Mouse (Mus musculus) retina, postnatal 7 days (tissue): Measurements from ENCODE around the gene Shc1.
A peak's percentile ranks its signal among the peaks of the same experiment; 100 is the strongest.

ENCODE experiments used
- DNase-seq: peaks from one replicate; pipeline ENCODE4 v3.0.0-alpha.2; 2012; ENCODE audit warnings: low read depth, low spot score

Shc1 gene

DNA sequence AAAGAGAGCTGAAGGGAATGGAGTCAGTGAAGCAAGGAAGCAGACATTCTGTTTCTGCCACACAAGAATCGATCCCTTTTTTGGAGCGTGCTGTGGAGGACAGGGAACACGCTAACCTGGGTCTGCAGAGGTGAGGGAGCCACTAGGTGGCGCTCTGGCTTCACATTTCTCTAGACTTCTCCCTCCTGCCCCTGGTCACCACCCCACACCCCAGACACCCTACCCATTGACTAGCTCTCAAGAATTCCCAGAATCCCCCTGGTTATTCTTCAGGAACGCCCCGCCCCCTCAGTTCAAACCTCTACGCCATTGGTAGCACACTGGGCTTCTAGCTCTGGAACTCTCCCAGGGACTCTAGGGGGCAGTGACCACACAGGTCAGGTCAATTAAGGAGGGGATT is 31.3 kb downstream of the Shc1 start:
- DNase-seq: no peak

DNA sequence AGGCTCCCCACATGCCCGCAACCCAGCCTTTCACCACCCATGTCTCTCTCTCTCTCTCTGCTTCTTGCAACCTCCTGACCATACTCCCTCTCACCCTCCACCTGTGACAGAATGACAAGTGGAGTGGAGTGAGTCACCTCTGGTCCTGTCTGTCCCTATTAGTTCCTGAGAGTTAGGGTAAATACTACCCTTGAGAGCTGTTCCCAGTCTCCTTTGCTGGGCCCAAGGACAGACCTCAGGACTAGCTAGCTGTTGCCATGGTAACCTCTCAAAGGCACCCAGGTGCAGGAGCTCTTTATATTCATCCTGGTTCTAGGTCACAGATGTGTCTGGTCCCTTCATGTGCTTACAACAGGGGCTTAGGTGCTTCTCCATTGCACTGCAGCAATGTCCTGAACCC is 33.7 kb downstream of the Shc1 start:
- DNase-seq: no peak

DNA sequence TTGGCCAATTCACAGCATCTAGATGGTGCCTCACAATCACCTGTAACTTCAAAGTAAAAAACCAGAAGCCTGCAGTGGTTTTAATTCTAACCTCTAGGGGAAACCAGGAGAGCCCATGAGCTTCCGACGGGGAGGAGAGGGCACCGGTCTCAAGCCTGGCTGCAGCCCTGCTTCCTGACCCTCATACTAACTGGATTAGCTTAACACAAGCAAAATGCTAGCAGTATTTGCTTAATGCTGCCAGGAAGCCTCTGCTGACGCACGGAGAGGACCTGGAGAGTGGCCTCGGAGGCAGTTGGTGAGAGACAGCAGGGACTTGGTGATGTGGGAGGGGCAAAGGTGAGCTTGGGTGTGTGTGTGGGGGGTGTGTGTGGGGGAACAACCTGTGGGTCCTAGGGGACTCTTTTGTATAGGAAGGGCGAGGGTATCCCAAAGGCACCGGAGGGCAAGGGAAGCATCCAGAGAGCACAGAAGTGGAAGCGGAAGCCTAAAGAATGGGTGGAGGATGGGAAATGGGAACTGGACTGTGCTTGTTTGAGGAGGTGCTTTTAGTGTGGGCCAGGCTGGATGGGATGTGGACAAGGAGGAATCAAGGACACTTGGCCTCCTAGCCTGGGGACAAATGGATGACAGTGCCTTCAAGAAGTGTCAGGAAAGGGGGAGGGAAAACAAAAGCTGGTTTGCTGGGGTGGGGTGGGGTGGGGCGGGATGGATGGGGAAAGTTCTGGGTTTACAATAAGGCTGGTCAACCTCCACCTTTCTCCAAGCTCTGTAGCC is 36.3 kb downstream of the Shc1 start, which contains the start of gene Pmvk:
Pmvk (plus strand) TSS at position 141 of the 777 bp plus-strand sequence.
- no peak for DNase-seq

DNA sequence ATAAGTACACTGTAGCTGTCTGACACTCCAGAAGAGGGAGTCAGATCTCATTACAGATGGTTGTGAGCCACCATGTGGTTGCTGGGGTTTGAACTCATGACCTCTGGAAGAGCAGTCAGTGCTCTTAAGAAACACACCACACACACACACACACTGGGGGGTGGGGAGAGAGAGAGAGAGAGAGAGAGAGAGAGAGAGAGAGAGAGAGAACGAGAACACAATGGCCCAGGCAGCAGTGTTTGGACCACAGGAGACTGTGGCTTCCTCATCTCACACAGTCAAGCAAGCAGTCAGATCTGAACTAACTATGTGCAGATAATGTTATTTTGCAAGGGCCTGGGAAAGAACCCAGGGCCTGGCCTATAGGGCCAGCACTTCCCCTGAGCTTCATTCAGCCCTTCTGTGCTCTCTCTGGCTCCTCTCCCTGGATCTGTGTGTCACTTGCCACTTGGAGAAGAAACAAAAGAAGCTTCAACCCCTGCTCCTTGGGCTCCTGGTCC is 37.6 kb downstream of the Shc1 start:
- DNase-seq: no peak

DNA sequence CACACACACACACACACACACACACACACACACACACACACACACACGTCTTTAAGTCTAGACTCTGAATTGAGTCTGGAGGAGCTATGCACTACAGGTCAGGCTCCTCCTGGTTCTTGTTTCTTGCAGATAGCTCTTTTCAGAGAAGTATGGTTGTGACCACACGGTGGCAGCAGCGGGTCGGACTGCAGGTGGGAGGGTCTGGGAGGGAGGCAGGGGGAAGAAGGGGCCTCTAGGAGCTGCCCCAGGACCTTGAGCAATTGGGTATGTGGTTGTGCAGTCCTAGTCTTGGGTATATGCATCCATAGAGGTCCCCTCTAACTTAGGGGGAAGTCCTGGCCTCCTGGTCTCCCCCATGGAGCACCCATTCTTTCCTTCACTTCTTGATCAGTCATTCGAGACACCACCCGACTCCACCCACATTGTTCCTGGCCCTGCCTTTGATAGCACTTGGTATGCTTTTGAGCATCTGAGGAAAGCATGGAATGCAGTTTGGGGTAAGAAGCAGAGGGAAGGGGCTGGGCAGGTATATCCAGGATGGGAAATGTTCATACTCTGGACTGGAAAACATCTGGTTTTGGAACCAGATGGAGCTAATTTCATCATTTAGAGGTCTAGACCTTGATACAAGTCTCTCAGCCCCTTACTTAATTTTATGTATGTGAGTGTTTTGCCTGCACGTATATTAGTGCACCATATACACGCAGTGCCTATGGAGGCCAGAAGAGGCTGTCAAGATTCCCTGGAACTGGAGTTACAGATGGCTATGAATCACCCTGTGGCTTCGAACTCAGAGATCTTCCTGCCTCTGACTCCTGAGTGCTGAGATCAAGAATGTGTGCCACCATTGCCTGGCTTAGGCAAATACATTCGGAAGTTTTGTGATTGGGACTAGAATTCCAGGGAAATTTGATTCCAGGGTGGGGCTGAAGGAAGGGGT is 38.8 kb downstream of the Shc1 start:
- DNase-seq: no peak

DNA sequence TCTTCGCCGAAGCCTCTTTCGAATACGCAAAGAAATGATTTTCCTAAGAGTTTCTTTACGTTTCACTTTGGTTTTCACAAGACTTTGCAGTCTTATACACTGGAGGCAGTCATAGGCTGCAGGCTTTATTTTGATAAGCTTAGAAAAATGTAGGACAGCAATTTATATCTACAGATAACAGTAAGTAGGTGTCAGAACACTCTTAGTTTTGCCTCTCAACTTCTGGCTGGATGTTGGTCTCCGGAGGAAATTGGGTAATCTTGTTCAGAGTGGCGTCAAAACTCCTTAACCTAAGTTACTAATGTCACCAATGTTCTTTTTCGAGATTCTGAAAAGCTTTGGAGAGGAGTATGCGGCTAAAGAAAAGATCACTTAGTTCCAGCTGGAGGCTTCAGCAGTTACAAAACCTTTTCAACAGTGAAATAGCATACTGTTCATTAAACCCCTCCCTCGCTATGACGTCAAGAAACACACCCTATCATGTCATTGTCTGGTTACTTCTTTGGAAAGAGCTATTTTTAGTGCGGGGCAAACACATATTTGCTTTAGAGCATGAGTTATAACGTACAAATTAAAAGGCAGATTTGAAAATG is 40.2 kb downstream of the Shc1 start:
- DNase-seq: no peak

DNA sequence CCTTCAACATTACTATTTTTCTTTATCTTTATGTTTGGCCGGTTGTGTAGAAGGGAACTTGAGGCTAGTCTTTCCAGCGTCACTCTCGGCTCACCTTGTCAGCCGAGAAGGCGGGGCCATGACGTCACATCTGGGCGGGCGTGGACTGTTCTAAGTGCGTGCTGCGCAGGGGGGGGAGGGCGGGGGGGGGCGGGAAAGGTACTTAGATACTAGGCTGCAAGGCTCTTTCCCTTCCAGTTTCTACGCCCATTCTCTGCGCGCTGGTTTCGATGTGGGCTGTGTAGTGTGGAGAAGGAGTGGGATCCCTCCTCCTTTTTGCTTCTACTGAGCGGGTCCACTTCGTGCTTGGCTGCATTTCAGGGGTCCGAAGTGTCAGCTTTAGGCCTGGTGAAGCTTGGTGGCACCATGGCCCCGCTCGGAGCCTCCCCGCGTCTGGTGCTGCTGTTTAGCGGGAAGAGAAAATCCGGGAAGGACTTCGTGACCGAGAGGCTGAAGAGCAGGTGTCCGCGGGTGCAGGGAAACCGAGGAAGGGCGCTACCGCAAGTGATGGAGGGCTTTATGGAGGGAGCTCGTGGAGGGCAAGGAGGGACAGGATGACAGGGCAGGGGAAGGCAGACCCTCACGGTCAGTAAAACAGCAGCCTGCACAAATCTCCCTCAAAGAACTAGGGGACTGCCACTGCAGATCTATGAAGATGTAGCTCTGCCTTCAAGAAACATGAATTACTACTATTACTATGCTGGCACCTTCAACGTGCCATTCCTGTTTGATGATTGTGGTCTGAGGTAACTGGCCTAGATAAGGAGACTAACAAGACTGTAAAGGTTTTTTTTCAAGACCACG is 40.9 kb downstream of the Shc1 start:
- DNase-seq: peak; percentile 84

DNA sequence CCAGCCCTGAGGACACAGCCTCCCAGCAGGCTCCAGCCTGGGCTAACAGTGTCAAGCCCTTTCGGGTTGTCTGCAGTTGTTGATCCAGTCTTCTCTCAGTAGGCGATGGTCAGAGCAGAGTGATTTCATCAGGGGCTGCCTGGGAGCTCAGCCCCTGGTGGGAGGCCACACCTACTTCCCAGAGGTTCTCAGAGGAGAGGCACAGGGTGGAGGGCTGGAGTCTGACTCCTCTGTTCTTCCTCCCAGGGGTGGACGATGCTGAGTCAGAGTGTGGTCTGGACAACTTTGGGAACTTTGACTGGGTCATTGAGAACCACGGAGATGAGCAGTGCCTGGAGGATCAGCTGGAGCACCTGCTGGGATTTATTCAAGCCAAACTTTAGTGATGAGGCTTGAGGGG is 50.0 kb downstream of the Shc1 start:
- DNase-seq: no peak

DNA sequence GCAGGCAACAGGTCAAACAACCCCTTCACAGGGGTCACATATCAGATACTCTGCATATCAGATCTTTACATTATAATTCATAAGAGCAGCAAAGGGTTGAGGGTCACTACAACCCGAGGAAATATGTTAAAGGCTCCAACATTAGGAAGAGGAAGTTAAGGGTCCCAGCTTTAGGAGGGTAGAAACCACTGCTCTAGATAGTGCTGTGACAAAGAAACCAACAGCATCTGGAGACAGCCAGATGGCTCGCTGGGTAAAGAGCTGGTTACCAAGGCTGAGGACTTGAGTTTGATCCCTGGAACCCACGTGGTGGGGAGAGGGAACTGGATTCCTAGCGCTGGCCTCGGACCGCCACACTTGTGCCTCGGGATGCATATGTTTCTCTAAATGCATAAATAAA is 54.0 kb downstream of the Shc1 start:
- DNase-seq: no peak

DNA sequence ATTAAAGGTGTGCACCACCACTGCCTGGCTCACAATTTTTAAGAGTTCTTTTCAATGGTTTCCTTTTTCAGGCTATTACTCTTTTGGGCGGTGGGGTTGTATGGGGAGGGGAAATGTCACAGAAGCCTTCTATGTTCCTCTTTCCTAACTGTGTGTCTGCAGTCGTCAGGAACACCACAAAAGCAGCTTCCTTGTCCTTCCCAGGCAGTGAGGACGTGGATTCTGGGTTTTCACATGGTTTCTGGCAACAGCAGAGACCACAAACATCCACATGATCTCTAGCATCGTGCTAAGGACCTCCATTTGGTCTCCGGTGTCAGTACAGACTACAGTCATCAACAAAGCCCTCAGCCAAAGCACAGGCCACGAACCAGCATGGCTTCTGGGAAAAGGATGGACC is 55.6 kb downstream of the Shc1 start:
- no peak for DNase-seq

DNA sequence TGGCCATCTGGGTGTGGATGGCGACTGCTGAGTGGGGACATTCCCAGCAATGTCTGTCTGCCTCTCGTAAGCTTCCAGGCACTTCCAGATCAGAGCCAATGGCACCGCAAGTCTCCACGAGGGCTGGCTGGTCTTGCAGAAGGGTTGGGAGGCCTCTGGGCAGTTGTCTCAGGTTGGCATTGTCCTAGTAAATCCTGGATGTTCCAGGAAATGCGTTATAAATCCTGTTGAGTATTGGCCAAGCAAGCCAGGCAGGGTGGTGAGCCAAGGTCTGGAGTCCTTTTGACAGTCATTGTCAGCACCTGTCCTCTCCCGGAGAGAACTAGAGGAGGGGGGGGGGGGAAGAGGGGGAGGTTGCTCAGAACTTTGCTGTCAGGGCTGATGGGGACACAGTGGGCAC is 60.8 kb downstream of the Shc1 start:
- no peak for DNase-seq
